Mouse (Mus musculus): ENCODE measurements around the gene Orm2.

DNA sequence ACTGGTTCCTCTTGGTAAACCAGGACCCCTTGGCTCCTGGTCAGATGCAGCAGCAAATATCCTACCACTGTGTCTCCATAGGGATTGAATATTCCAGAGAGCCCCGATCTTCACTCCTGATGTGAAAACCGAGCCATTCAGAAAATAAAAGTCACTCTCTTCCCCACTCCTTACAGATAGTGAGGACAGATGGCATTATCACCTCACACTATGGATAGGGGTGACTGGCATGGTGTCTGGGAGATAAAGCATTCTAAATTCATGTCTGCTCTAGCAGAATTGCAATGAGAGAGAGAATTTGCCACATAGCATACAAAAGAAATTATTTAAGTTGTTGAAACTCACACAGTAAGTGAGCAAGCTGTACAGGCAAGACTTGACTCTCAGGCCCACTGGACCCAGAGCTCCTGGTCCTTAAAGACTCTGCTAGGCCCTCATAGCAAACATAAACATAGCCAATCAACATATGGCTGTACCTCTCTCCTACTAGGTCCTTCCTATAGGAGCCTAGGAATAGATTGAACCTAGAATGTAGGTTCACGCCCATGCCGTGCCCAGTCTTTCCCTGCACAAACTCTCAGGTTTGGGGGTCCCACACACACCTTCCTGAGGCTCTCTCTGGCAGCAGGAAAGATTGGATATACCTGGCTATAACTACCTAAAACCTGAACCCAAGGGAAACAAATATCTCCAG is 20.6 kb downstream of the Orm2 start:
- TF ChIP-seq CTCF (IDR thresholded peaks at IDR 0.05; ENCODE audit: low read depth) (no peak), EP300 (optimal IDR thresholded peaks at IDR 0.05) (no peak)

All from stomach, postnatal 0 days (tissue).